Mouse (Mus musculus) bone marrow macrophage, adult 2 months (primary cell): ENCODE data around the gene 2210016L21Rik.

Source experiments
- CTCF ChIP-seq: IDR thresholded peaks from 2 replicates; pipeline ENCODE4 v1.5.1; 2012; ENCODE audit warnings: low read depth, mild to moderate bottlenecking, low read length, moderate library complexity
- POLR2A ChIP-seq: IDR thresholded peaks from 2 replicates; pipeline ENCODE4 v1.6.1; 2012; ENCODE audit warnings: mild to moderate bottlenecking, low read depth, low read length, borderline replicate concordance

- TF ChIP-seq POLR2A (no peak), CTCF (no peak; the same call in 1 of the 2 replicates)
Observed at GRCm38 (mm10) chr5:114978888-114979249, 36.9 kb downstream of the 2210016L21Rik start.
